Mouse (Mus musculus): Measurements from ENCODE around the gene Ism1. TPM values are rescaled to one million over a fixed set of nuclear protein-coding genes. Genes with fewer than 3 reads are reported as not detected.

Ism1 gene
- polyA plus RNA-seq, 1 experiment = 1.7 TPM

DNA sequence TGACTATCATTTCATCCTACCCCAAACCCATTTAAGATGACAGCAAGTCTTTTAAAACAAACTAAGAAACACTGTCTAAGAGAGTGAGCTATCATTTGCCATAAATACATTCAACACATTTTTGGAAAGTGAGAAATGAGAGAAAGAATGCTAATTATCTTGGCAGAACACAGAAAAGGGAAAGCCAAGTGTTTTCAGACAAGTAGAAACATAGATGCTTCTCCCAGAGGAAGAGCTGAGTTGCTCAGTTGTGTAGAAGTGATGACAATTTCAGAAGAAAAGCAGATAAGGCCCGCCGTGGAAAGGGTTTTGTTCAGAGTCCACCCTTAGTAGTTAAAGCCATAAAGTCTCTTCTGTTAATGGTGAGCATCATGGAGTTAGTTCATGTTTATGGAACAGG lies 107.0 kb downstream of the Ism1 start:
- Histone ChIP-seq H3K27ac (ENCODE audit: insufficient read depth, low read length) (no peak overlapping the region), H3K4me3 (ENCODE audit: insufficient read depth, low read length) (no peak overlapping the region), H3K4me1 (ENCODE audit: control insufficient read depth, insufficient read depth, low read length) (peaks cover 2% of the 10 kb centered on the region; the same call in 1 of the 2 replicates)
- TF ChIP-seq CTCF (IDR thresholded peaks at IDR 0.05; ENCODE audit: borderline replicate concordance, insufficient read depth, low read length) (no peak), POLR2A (IDR thresholded peaks at IDR 0.05; ENCODE audit: low read depth, low read length) (no peak)

DNA sequence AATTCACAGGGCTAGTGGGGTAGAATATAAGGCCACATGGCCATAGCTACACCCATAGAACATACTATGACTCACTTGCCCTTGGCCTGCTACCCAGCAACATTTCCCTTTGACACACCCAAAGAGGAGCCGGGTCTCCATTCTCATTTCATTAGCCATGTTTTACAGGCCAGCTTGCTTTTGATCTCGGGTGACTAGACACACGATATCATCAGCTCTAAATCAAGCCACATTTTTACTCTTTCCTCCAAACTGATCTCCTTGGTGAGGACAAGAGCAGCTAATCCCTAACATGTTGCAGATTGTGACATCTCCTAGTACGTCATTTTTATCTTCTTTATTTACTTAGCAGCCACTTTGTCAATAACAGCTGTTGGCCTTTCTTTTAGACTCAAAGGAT lies 110.7 kb downstream of the Ism1 start:
- H3K27ac ChIP-seq (ENCODE audit: insufficient read depth, low read length) = no peak overlapping the region
- no peak overlapping the region for H3K4me3 ChIP-seq (ENCODE audit: insufficient read depth, low read length)
- H3K4me1 ChIP-seq (ENCODE audit: control insufficient read depth, insufficient read depth, low read length) = peaks cover 2% of the 10 kb centered on the region; the same call in 1 of the 2 replicates
- TF ChIP-seq POLR2A (IDR thresholded peaks at IDR 0.05; ENCODE audit: low read depth, low read length) = no peak
- TF ChIP-seq CTCF (IDR thresholded peaks at IDR 0.05; ENCODE audit: borderline replicate concordance, insufficient read depth, low read length) = no peak

DNA sequence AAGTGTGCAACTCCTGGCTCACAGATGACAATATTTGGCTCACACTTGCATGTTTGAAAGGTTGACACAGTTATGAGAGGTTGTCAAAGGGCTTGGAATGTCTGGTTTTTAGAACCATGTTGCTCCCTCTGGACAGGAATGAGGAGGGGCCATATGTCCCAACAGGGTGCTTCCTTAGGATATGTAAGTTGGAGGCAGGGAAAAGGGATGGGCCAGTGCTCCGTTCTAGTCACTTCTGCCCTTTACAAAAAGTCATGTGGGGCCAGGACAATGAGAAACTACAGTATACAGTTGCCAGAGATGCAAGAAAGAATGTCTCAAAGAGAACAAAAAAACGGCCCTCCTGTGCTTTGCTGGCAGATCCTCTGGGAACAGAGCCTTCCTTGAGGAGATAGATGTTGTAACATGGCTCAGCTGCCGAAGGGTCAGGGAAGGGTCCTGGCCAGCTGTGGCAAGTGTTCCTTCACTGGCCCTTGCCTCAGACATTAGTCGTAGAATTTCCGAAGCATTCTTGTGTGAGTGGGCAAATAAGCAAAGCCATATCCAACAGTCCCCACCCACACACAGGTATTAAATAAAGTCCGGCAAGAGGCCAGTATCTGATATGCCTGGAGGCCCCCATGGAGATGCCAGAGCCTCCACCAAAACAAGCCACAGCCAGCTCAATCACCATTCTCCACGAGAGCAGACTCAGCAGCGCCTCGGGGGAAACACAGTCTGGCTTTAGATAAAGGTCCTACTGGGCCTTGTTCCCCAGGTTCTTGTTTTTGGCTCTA lies 114.6 kb downstream of the Ism1 start:
- Histone ChIP-seq H3K4me1 (ENCODE audit: control insufficient read depth, insufficient read depth, low read length) (peaks cover 2% of the 10 kb centered on the region; the same call in 1 of the 2 replicates), H3K4me3 (ENCODE audit: insufficient read depth, low read length) (no peak overlapping the region), H3K27ac (ENCODE audit: insufficient read depth, low read length) (no peak overlapping the region; the same call in 1 of the 2 replicates)
- TF ChIP-seq POLR2A (IDR thresholded peaks at IDR 0.05; ENCODE audit: low read depth, low read length) = no peak
- TF ChIP-seq CTCF (IDR thresholded peaks at IDR 0.05; ENCODE audit: borderline replicate concordance, insufficient read depth, low read length) = no peak

DNA sequence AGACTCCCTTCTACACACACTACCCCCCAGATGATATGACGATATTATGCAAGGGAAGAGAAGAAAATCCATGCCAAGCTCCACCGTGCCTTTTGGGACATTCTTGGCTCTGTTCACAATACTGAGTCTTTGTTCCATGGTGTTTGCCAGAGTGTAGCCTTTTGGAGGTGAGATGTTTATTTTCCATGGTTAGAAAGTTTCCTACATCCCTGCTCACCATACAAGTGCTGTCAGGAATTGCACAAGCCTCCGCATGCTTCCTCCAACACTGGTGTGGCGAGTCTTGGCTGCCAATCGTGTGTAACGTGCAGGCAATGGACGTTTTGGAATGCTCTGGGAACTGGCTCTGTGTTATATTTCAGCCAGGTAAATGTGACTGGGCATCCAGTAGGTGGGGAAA lies 126.1 kb downstream of the Ism1 start:
- TF ChIP-seq POLR2A (IDR thresholded peaks at IDR 0.05; ENCODE audit: low read depth, low read length) = no peak
- no peak for TF ChIP-seq CTCF (IDR thresholded peaks at IDR 0.05; ENCODE audit: borderline replicate concordance, insufficient read depth, low read length)
- Histone ChIP-seq H3K4me3 (ENCODE audit: insufficient read depth, low read length) (no peak overlapping the region), H3K27ac (ENCODE audit: insufficient read depth, low read length) (no peak overlapping the region), H3K4me1 (ENCODE audit: control insufficient read depth, insufficient read depth, low read length) (no peaks in the 10 kb centered on the region)

DNA sequence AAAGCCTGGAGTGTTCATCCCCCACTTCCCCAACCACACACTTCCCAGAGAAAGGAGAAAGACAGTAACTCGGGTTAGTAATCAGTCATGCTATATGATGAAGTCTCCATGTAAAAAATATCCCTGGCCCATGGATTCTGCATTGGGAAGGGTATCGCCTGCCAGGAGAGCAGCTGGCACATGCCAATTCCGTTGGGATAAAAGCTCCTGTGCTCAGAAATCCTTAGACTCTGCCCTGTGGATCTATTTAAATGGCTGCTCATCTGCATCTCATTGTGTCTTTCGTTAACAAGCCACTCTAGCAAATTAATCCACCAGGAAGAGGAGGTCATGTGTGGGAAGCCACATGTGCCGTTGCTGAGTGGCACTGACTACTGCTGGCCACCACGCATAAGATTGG lies 129.9 kb downstream of the Ism1 start:
- Histone ChIP-seq H3K4me3 (ENCODE audit: insufficient read depth, low read length) (no peak overlapping the region), H3K4me1 (ENCODE audit: control insufficient read depth, insufficient read depth, low read length) (no peaks in the 10 kb centered on the region), H3K27ac (ENCODE audit: insufficient read depth, low read length) (no peak overlapping the region)
- TF ChIP-seq CTCF (IDR thresholded peaks at IDR 0.05; ENCODE audit: borderline replicate concordance, insufficient read depth, low read length) (no peak), POLR2A (IDR thresholded peaks at IDR 0.05; ENCODE audit: low read depth, low read length) (no peak)

Other genes with a start within 250 kb of the Ism1 start
- gene Sptlc3, start 184.3 kb upstream of the Ism1 start, polyA plus RNA-seq (2011; ENCODE audit: insufficient read length, low read depth, missing spikeins) = not detected in 2 replicates

All from embryonic fibroblast, embryonic 13.5 days (primary cell).